Mouse (Mus musculus) monocyte, adult 2 months (primary cell): Measurements from ENCODE around the gene Cox14.
"Not testable (repeated sequence)": the region's sequence is repeated elsewhere in the genome, so short reads cannot be mapped to it uniquely, and the experiment has no call there.

ENCODE experiments used
- DNase-seq, 2 experiments: peaks; one replicate each; pipeline ENCODE4 v3.0.0; 2022; ENCODE audit warnings: low spot score in 2 of 2, low read depth in 1 of 2

Cox14 gene

DNA sequence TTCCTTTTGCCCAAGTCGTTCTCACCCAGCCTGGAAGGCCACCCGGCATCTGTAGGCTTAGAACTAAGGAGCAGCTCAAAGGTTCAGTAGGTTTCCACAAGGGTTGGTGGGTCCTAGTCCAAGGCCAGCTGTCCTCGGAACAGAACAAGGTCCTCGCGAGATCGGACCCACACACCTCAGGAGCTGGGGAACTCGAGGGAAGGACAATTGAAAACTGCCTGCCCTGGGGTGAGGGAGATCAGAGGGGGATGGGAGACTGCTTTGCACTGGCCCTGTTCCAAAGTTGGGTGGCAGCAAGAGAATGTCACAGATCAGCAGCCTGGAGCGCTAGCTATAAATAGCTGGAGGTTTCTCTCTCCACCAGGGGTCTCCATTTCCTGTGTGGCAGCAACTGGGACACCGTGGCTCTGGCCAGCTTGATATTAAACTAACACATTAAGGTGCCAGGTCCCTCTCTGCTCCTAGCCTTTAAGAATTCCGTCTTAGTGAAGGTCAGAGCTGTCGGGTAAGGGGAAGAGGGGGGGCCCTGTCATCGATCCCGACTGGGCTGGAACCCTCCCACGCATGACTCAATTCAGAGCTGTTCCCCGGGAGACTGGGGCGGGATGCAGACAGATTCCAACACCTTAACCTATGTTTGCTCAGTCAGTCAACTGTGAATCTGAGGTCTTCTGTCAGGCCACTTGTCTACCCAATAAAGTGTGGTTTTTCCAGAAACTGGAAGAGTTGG, 961 bp upstream of the Cox14 start:
- DNase-seq: no peak

DNA sequence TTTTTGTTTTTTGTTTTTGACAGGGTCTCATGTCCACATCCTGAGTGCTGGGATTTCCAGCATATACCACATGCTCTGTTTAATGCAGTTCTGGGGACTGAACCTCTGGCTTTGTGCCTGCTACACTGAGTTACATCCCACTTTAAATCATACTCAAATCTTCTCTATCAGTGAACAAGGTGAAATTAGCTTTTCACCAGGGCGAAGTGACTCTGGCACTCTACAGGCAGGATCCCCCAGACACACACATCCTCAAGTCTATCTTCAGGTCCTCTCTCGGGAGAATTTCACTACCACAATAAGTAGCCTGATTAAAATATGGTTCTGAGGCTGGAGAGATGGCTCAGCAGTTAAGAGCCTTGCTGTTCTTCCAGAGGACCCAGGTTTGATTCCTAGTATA, 1.1 kb downstream of the Cox14 start:
- no peak for DNase-seq

DNA sequence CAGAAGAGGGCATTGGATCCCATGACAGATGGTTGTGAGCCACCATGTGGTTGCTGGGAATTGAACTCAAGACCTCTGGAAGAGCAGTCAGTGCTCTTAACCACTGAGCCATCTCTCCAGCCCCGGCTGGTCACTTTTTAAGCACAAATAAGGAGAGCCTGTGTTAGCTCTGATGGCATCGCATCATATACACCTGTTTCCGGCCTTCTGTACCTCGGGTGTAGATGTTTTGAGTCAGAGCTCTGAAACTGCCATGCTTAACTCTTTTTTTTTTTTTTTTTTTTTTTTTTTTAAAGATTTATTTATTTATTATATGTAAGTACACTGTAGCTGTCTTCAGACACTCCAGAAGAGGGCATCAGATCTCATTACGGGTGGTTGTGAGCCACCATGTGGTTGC, 1.6 kb downstream of the Cox14 start:
- DNase-seq: not testable (repeated sequence)

DNA sequence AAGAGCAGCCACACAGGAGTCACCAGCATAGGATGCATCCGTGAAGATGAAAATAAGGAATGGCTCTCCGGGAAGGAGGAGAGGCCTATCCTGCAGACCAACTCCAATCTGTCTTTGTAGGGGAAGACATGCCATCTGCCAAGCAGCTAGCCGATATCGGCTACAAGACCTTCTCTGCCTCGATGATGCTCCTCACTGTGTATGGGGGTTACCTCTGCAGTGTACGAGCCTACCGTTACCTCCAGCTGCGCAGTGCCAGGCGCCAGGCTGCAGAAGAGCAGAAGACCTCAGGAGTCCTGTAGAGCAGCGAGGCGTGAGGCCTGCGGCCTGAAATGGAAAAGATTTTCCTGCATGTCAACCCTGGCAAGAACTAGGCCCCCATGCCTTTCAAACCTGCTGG, 2.1 kb downstream of the Cox14 start:
- no peak for DNase-seq

DNA sequence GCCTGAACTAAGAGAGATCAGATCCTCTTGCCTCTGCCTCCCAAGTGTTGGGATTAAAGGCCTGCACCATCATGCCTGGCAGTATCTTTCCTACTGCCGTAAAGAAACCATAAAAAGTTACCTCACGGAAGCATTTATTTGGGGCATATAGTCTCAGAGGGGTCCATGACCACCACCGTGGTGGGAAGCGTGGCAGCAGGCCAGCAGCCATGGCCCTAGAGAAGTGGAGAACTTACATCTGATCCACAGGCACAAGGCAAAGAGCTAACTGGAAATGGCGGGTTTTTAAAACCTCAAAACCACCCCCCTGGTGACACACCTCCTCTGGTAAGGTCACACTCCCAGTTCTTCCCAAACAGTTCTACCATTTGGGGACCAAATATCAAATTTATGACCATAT, 2.8 kb downstream of the Cox14 start:
- no peak for DNase-seq

DNA sequence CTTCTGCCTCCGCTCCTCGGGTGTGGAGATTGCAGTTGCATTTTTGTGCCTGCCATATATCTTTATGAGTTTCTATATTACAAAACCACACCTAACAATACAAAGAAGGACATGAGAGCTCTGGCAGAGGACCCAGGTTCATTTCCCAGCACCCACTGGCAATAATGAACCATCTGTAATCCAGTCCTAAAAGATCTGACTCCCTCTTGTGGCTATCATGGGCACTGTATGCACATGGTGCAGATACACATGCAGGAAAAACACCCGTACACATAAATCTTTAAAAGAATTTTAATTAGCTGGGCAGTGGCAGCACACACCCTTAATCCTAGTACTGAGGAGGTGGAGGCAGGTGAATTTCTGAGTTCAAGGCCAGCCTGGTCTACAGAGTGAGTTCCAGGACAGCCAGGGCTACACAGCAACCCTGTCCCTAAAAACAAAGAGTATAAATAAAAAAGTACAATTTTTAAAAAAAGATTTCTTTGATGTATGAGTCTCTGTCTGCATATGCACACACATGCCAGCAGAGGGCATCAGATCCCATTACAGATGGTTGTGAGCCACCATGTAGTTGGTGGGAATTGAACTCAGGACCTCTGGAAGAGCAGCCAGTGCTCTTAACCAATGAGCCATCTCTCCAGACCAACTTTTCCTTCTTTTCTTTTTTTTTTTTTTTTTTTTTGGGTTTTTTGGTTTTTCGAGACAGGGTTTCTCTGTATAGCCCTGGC, 3.8 kb downstream of the Cox14 start:
- DNase-seq: no peak

DNA sequence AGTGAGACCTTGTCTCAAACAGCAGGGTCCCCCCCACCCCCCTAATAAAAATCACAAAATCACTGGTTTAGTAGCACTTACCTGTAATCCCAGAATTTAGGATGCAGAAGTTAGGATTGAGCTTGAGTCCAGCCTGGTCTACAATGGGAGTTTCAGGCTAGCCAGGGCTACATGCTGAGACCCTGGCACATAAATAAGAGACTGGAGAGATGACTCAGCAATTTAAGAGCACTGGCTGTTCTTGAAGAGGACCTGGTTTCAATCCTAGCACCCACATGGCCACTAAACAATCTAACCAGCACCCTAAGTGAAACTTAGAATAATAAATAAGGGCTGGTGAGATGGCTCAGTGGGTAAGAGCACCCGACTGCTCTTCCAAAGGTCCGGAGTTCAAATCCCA, 5.7 kb downstream of the Cox14 start:
- no peak for DNase-seq

DNA sequence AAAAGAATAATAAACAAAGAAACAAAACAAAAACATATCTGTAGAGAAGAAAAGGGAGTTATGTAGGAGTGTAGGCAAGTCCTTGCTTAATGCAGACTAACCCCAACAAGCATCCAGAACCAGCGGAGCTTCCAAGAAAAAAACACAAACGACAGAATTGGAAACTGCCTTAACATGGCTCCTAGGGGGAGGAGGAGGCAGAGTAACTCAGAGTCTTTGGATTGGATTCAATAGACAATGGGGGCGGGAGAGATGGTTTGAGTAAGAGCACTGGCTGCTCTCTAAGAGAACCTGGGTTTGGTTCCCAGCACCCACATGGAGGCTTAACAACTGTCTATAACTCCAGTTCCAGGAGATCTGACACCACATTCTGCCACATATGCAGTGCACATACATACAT, 6.3 kb downstream of the Cox14 start:
- no peak for DNase-seq

DNA sequence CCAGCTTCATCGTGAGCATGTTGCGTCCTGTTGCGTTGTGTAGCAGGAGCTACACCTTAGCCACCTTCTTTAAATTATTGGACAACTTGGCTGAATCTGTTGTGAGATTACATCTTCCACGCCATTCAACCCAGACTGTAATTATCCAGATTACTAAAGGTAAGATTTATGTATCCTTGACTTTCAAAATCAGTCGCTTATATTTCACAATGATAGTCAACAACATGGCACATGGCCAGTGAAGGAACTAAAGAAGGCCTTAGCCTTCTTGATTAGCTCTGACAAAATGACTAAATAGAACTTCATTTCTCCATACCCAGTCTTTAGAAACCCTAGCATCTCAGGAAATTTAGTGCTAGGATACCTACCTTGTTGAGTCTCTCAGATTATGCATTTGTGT, 7.8 kb downstream of the Cox14 start:
- no peak for DNase-seq

DNA sequence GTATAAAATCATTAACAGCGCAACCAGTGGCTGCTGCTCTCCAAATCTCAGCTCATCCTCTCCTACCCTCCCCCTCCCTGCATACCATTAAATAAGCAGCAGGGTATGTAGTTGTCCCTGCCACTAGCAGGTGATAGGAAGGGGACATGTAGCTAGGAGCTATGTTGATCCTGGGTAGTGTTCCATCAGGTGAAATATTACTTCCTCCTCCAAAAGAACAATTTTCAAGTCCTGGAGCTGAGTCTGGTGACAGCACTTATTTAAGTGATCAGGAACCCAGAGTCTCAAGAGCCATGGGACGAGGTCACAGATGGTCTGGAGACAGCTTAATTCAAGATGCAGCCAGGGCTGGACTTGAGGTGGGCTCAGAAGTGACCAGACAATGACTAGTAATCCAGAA, 10.2 kb downstream of the Cox14 start:
- DNase-seq: peak; percentile 100

DNA sequence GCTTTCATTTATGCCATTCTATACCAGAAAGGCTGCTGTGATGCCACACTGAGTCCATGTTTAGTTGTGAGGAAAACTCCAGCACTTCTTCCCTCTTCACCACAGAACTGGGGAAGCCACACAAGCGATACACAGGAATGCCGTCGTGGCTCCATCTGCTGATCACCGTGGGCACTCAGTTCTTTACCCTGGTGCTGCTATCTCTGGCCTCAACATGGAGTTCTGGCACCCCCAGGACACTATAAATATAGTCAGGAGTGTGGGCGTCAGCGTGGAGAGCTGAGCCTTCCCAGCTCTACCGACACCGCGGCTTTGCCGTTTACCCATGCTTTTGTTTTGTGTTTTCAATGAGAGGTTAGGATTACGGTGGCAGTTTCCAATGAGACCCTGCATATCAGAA, 11.3 kb downstream of the Cox14 start:
- no peak for DNase-seq

DNA sequence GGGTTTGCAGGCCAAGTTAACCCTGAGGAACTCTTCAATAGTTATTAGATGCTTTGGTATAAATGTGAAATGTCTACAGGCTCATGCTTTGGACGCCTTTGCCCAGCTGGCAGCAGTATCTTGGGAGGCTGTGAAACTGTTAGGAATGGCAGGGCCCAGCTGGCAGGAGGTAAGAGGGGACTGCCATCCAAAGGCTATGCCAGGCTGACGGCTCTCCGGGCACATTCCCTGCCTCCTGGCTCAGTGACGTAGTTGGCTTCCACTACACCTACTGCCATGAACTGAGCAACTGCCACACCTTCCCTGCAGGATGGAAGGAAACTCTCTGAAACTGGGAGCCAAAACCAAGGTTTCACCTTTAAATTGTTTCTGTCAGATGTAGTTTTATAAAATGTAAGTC, 14.8 kb downstream of the Cox14 start:
- no peak for DNase-seq

DNA sequence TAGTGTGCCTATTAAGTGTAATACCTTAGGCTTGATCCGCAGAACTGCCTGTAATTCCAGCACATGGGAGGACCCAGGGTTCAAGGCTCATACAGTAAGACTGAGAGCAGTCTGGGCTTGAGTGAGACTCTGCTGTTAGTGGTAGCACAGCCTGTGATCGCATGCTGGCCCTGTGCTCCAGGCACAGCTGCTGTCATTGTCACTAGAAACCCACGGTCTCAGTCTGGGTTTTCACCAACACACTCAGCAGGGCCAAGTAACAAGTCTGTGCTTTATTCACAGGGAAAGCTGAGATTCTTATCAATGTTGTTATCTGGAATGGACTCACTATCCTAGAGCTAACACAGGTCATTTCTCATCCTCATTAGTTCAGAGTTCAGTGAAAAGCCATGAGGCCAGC, 28.8 kb downstream of the Cox14 start:
- DNase-seq: no peak

DNA sequence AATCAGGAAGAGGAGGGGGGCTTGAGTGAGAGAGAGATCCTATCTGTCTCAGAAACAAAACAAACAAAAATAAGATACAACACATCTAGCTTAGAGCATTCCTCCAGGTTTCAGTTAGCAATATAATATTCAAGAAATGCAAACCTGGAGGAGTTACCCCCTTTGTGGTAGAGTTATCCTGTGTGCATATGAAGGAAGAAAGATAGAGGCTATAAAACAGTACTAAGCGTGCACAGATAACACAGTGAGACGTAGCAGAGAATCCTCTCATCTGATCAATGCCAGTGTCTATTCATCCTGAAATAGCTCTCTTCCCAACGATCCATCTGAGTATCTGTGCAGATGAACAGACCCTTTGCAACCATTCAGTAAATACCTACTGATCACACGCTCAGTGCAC, 42.0 kb downstream of the Cox14 start:
- DNase-seq: no peak

DNA sequence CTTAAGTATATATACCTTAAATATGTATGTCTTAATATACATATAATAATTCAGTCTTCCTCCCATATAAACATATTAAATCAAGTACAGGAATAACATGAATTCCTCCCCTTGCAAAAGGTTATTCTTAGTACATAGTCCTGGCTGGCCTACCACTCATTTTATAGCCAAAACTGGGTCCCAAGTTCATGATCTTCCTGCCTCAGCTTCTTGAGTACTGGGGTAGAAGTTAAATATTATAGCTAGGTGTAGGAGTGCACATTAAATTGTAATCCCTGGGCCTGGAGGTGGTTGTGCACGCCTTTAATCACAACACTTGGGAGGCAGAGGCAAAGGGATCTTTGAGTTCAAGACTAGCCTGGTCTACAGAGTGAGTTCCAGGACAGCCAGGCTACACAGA, 43.3 kb downstream of the Cox14 start:
- no peak for DNase-seq

DNA sequence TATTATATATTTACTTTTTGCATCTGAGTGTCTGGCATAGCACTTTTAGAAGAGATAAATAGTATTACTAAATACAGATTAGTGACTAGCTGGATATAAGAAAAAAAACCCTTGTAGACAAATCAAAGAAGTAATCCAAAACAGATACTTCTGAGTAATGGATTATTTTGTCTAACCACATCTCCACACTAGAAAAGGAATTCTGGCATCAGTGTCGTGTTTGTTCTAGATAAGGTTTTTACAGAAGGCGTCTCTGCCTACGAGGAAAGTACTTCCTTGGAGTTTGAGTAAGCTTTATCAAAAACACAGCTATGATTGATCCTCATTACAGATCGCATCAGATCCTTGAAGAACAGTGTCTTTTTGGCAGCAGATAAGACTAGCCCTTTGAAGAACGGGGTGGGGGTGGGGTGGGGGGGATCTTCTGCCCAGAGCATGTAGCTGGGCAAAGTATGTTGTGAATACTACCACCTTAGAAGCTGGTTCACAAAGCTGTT, 45.6 kb downstream of the Cox14 start:
- no peak for DNase-seq

DNA sequence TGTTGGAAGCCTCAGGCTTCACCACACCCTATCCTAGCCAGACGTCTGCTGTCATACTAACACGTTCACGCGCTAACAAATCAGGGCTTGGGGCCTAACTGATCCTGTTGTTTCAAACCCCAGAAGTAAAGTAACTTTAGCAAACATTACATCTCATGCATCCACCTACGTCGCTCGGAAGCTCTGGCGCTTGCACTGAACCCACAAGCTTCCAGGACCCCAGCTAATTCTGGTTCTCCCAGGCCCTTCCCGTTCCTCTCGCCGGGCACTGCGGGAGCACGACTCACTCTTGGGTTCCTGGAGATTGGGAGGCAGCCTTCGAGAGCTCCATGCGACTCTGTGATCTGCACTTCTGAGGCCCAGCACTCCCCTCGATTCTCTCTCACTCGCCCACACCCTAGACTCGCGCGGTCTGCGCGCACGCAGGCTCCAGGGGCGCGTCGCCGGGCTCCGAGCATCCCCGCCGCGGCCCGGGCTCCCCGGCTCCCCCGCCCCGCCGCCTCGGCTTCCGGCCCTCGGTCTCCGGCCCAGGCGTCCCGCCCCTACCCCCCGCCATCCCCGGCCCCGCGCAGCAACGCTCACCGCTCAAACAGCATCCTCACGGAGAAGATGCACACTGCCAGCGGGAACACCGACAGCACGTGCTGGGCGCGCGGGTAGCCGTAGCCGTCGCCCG, 46.3 kb downstream of the Cox14 start:
- peak in 1 of 2 experiments; percentile 2 for DNase-seq

DNA sequence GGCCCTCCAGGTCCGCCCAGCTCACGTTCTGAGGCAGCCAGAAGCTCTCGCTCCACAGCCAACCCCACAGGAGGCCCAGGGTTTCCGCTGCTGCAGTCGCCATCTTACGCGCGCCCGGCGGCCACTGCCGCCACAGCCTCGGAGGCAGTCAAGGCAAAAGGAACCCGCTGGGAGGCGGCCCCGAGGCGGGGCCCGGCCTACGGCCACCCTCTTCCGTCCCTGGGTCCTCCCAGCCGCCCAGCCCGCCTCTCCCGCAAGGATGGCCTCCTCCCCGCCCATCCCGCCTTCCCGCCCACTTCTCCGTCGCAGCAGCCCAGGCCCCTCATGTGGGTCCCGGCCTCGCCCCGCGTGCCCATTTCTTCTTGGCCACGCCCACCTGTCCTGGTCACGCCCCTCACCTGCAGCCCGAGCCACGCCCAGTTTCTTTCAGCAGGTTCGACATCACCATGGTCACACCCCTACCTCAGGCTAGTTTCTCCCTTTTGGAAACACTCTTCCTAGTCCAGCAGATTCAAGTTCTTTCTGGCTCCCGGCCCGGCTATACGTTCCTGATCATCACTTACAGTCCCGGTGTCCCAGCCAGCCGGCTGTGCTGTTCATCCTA, 47.0 kb downstream of the Cox14 start:
- DNase-seq: peak; percentile 26 to 63

DNA sequence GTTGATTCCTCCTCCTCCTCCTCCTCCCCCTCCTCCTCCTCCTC, 47.3 kb downstream of the Cox14 start, which contains the start of gene Cers5:
Gene Cers5 (minus strand): TSS at position 5 of the 44 bp plus-strand sequence.
- not testable (repeated sequence) for DNase-seq

DNA sequence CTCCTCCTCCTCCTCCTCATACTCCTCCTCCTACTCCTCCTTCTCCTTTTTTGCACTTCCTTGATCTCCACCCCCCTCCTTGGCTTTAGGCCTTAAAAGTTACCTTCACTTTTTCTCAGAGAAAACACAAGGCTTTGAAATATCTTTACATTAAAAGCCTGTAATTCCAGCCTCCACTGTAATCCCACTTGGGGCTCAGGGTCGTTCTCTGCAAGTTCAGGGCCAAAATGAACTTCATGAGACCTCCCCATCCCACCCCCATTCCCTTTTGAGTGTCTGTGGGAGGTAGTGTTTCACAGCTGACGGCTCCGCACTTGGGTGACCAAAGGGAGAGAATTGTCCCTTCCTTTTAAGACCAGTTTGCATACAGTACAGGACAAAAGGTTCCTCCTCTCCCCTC, 47.5 kb downstream of the Cox14 start:
- no peak for DNase-seq
